Mouse (Mus musculus): Measurements from ENCODE around the gene Gm10392. TPM values are rescaled to one million over a fixed set of nuclear protein-coding genes. Genes with fewer than 3 reads are reported as not detected.
A peak's percentile ranks its signal among the peaks of the same experiment; 100 is the strongest.
"Not testable (repeated sequence)": the region's sequence is repeated elsewhere in the genome, so short reads cannot be mapped to it uniquely, and the experiment has no call there.

Gm10392 gene
- polyA plus RNA-seq (2015; fragmentation: Nextera tagmentation; extraction: Ambion mirVana), result 0.22 and 0.26 TPM in 2 replicates

DNA sequence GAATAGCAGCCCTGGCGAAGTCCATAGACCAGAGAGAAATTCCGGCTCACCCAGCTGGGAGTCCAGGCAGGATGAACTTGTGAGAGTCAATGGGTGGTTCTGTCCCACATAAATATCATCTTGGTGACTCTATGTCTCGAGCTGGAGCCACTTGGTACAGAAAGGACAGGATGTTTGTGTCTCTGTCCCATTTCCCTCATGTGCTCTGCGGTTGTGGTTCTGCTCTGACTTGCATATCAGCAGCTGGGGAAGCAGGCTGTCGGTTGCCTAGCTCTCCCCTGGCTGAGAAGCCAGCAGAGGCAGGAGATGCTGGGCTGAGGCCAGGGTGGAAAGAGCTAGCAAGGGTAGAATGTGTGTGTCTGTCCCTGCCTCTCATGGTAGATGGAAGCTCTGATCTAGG, at the start of gene Gm10392:
Gene Gm10392 (minus strand): TSS at position 156 of the 400 bp plus-strand sequence.
- H3K4me1 ChIP-seq (ENCODE audit: control insufficient read depth, insufficient read depth, low read length), result peaks cover 13% of the 10 kb centered on the region
- H3K36me3 ChIP-seq (ENCODE audit: control insufficient read depth, insufficient read depth), result no peaks in the 10 kb centered on the region
- peaks cover 4% of the 10 kb centered on the region; the same call in 1 of the 2 replicates for H3K27me3 ChIP-seq (ENCODE audit: control insufficient read depth, insufficient read depth, low read length)
- no peaks in the 10 kb centered on the region for H3K9me3 ChIP-seq (replicated peaks; ENCODE audit: control insufficient read depth, low read length)
- peak within 1 kb of the TSS; percentile 59 for H3K27ac ChIP-seq (ENCODE audit: low read length)
- peak within 1 kb of the TSS; percentile 10; the same call in 1 of the 2 replicates for H3K4me2 ChIP-seq (ENCODE audit: low read depth, low read length)
- H3K9ac ChIP-seq (ENCODE audit: low read length), result no peak within 1 kb of the TSS; the same call in 1 of the 2 replicates
- WGBS, result 45% methylated on average over 5 of the region's 5 CpGs
- ATAC-seq (replicated peaks; ENCODE audit: extremely low read depth, insufficient read depth, low FRiP score), result no peak
- no peak within 1 kb of the TSS for H3K4me3 ChIP-seq (ENCODE audit: low read length)

DNA sequence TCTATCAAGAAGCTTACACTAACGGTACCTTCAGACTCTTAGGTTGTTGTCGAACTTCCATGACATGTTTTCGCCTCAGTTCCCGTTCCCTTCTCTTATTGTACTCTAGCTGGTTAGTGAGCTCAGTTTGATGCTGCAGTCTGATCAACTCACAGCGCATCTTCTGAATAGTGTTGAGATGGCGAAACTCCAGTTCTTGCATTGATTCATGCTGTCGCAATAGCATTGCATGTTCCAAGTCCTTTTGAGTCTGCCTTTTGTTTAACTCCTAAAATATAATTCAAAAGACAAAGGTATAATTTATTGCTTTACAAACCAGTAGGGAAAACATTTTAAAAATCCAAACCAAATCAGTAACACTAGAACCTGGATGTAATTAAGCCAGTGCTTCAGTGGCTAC, 26.3 kb upstream of the Gm10392 start:
- ATAC-seq (replicated peaks; ENCODE audit: extremely low read depth, insufficient read depth, low FRiP score), result no peak
- no peaks in the 10 kb centered on the region for H3K27me3 ChIP-seq (ENCODE audit: control insufficient read depth, insufficient read depth, low read length)
- no peak overlapping the region for H3K4me3 ChIP-seq (ENCODE audit: low read length)
- no peak overlapping the region for H3K27ac ChIP-seq (ENCODE audit: low read length)
- H3K9ac ChIP-seq (ENCODE audit: low read length), result no peak overlapping the region
- H3K4me2 ChIP-seq (ENCODE audit: low read depth, low read length), result no peak overlapping the region
- H3K36me3 ChIP-seq (ENCODE audit: control insufficient read depth, insufficient read depth), result peaks cover 49% of the 10 kb centered on the region
- WGBS, result 93% methylated on average over 7 of the region's 7 CpGs
- no peaks in the 10 kb centered on the region for H3K9me3 ChIP-seq (replicated peaks; ENCODE audit: control insufficient read depth, low read length)
- no peaks in the 10 kb centered on the region for H3K4me1 ChIP-seq (ENCODE audit: control insufficient read depth, insufficient read depth, low read length)

DNA sequence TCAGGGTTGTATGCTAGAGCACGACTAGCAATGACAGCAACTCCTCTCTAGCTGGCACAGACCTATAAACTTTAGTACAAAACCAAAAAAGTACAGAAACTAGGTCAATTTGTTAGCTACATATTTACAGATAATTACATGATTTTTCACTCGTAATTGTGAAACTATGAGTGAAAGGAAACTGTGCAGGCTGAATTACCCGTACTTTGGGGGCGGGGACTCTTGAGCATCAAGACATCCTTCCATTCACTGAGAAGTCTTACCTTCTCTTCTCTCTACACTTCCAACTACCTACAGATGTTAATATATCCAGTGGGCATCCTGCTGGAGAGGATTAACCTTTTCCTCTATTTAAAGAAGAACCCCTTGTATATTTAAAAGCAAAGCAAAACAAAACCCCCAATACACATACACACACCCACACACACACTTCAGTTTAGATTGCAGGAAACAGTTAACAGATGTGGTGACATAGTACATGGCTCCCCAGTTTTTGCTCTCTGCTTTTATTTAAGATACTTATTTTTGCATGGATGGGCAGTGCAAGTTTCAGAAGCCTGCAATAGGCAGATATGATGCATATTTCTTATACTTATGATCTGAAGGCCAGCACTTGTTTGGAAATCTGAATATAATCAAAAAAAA, 13.3 kb upstream of the Gm10392 start:
- Histone ChIP-seq H3K9me3 (replicated peaks; ENCODE audit: control insufficient read depth, low read length) (no peaks in the 10 kb centered on the region), H3K27me3 (ENCODE audit: control insufficient read depth, insufficient read depth, low read length) (no peaks in the 10 kb centered on the region), H3K9ac (ENCODE audit: low read length) (no peak overlapping the region), H3K4me1 (ENCODE audit: control insufficient read depth, insufficient read depth, low read length) (no peaks in the 10 kb centered on the region), H3K27ac (ENCODE audit: low read length) (no peak overlapping the region), H3K4me2 (ENCODE audit: low read depth, low read length) (no peak overlapping the region), H3K4me3 (ENCODE audit: low read length) (no peak overlapping the region), H3K36me3 (ENCODE audit: control insufficient read depth, insufficient read depth) (peaks cover 4% of the 10 kb centered on the region; the same call in 1 of the 2 replicates)
- no peak for ATAC-seq (replicated peaks; ENCODE audit: extremely low read depth, insufficient read depth, low FRiP score)
- 82% methylated on average over 4 of the region's 4 CpGs for WGBS

DNA sequence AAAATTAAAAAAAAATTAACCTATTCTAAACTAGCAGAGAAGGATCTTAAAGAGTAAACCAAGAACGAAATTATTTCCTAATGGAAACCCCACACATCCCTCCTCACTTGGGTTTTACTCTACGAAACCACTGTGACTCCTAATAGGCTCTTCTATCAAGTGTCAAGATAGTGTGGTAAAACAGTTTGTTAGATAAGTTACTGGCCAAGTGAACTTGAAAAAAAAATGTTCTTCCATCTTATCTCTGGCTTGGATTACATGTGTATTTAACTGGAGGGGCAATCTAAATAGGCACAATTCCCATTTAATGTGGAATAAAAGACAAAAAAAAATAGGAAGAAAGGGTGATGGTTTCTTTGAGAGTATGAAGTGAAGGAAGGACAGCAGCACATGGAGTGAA, 11.9 kb upstream of the Gm10392 start:
- 71% methylated on average over 2 of the region's 2 CpGs for WGBS
- no peaks in the 10 kb centered on the region for H3K27me3 ChIP-seq (ENCODE audit: control insufficient read depth, insufficient read depth, low read length)
- H3K4me3 ChIP-seq (ENCODE audit: low read length), result no peak overlapping the region
- no peaks in the 10 kb centered on the region for H3K4me1 ChIP-seq (ENCODE audit: control insufficient read depth, insufficient read depth, low read length)
- H3K9ac ChIP-seq (ENCODE audit: low read length), result no peak overlapping the region
- H3K27ac ChIP-seq (ENCODE audit: low read length), result no peak overlapping the region
- H3K36me3 ChIP-seq (ENCODE audit: control insufficient read depth, insufficient read depth), result peaks cover 4% of the 10 kb centered on the region; the same call in 1 of the 2 replicates
- no peak overlapping the region for H3K4me2 ChIP-seq (ENCODE audit: low read depth, low read length)
- H3K9me3 ChIP-seq (replicated peaks; ENCODE audit: control insufficient read depth, low read length), result 0 out of 2 replicates have a peak, but pooled peaks cover under 1% of the 10 kb centered on the region
- no peak for ATAC-seq (replicated peaks; ENCODE audit: extremely low read depth, insufficient read depth, low FRiP score)

DNA sequence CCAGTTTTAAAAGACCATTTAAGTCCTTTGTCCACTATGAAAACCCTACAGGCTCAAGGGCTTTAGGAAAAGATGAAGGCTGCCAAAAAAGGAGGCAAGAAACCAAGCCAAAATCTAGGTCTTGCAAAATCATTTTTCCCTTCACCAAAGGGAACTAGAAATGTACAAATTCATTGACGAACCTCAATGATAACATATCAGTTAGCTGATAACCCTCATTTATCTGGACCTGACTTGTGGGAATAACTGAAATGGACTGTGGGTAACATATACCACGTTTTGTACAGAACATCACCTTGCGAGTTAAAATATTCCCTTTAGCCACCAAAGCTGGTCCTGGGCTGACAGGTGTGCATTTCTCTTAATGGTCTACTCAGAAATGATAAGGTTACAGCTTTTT, 10.6 kb upstream of the Gm10392 start:
- Histone ChIP-seq H3K4me3 (ENCODE audit: low read length) (no peak overlapping the region), H3K9me3 (replicated peaks; ENCODE audit: control insufficient read depth, low read length) (0 out of 2 replicates have a peak, but pooled peaks cover 3% of the 10 kb centered on the region), H3K4me2 (ENCODE audit: low read depth, low read length) (no peak overlapping the region), H3K4me1 (ENCODE audit: control insufficient read depth, insufficient read depth, low read length) (no peaks in the 10 kb centered on the region), H3K27me3 (ENCODE audit: control insufficient read depth, insufficient read depth, low read length) (no peaks in the 10 kb centered on the region), H3K27ac (ENCODE audit: low read length) (no peak overlapping the region), H3K9ac (ENCODE audit: low read length) (no peak overlapping the region), H3K36me3 (ENCODE audit: control insufficient read depth, insufficient read depth) (peaks cover 4% of the 10 kb centered on the region; the same call in 1 of the 2 replicates)
- 71% methylated on average over 3 of the region's 3 CpGs for WGBS
- ATAC-seq (replicated peaks; ENCODE audit: extremely low read depth, insufficient read depth, low FRiP score), result no peak

DNA sequence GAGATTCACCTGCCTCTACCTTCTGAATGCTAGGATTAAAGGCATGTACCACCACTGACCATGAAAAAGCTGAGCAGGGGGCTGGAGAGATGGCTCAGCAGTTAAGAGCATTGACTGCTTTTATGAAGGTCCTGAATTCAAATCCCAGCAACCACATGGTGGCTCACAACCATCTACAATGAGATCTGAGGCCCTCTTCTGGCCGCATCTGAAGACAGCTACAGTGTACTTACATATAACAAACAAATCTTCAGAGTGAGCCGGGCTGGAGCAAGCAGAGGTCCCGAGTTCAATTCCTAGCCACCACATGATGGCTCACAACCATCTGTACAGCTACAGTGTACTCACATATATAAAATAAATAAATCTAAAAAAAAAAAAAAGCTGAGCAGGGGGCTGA, 9.4 kb upstream of the Gm10392 start:
- not testable (repeated sequence) for ATAC-seq (replicated peaks; ENCODE audit: extremely low read depth, insufficient read depth, low FRiP score); H3K4me2 ChIP-seq (ENCODE audit: low read depth, low read length); H3K9ac ChIP-seq (ENCODE audit: low read length); H3K27ac ChIP-seq (ENCODE audit: low read length); H3K27me3 ChIP-seq (ENCODE audit: control insufficient read depth, insufficient read depth, low read length); H3K9me3 ChIP-seq (replicated peaks; ENCODE audit: control insufficient read depth, low read length); H3K4me1 ChIP-seq (ENCODE audit: control insufficient read depth, insufficient read depth, low read length); H3K36me3 ChIP-seq (ENCODE audit: control insufficient read depth, insufficient read depth); H3K4me3 ChIP-seq (ENCODE audit: low read length)
- WGBS, result 81% methylated on average over 3 of the region's 3 CpGs

DNA sequence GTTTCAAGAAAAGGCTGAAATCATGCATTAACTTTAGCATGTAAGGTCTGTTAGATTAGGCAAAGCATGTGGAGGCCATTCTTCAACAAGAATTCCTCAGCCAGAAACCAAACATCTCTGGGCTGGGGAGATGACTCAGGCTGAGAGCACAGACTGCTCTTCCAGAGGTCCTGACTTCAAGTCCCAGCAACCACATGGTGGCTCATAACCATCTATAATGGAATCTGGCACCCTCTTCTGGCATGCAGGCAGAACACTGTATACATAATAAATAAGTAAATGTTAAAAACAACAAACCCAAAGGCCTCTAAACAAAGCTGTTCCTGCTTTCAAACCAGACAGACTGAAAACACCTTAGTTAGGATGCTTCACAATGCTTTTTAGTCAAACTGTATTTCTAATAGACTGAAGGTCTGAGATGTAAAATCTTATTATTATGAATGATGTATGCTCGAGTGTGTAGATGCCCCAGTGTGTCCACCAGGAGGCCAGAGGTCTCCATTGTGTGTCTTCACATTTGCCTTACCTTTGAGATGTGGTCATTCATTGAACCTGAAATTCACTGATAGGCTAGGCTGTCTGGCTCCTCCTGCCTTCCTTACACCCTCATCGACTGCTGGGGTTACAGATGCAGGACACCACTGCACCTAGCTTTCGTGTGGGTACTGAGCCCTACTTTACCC, 6.9 kb upstream of the Gm10392 start:
- 72% methylated on average over 3 of the region's 3 CpGs for WGBS
- no peak overlapping the region for H3K9ac ChIP-seq (ENCODE audit: low read length)

DNA sequence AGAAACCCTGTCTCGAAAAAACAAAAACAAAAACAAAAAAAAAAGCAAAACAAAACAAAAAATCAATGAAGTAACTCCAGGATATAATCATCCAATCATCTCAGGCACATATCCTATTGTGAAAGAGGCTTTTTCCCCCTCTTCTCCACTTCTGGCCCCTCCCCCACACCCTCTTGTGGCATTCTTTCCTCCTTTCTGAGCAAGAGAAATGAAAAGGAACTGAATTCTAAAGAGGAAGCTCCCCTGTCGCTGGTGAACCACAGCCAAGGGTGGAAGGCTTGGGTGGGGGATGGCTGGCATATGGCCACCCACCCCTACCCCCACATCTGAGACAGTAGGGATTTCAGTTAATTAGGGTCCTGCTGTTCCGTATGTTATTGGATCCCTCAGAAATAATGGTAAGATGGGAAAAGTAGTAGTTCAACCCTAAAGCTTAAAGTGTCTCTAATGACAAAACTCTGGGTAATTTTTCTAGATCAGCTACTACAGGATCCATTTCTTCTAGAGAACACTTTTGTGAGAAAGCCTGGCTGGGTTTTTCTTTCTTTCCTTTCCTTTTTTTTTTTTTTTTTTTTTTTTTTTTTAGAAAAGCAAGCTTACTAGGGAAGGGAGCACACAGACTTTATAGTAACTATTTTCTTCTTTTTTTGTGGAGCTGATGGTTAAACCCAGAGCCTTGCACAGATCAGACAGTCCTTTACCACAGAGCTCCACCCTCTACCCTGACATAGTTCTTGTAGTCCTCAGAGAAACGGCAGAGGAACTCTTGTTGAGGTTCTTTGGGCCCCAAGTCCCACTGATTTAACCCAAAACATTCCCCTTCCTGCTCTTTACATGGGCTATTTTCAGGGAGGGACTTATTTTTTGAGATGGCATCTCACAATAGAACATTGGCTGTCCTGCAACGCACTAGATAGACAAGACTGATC, 1.9 kb upstream of the Gm10392 start:
- Histone ChIP-seq H3K9ac (ENCODE audit: low read length) (no peak overlapping the region), H3K4me2 (ENCODE audit: low read depth, low read length) (no peak overlapping the region), H3K27ac (ENCODE audit: low read length) (no peak overlapping the region), H3K4me1 (ENCODE audit: control insufficient read depth, insufficient read depth, low read length) (peaks cover 2% of the 10 kb centered on the region; the same call in 1 of the 2 replicates), H3K36me3 (ENCODE audit: control insufficient read depth, insufficient read depth) (no peaks in the 10 kb centered on the region), H3K9me3 (replicated peaks; ENCODE audit: control insufficient read depth, low read length) (0 out of 2 replicates have a peak, but pooled peaks cover 2% of the 10 kb centered on the region), H3K4me3 (ENCODE audit: low read length) (no peak overlapping the region), H3K27me3 (ENCODE audit: control insufficient read depth, insufficient read depth, low read length) (peaks cover 4% of the 10 kb centered on the region; the same call in 1 of the 2 replicates)
- no peak for ATAC-seq (replicated peaks; ENCODE audit: extremely low read depth, insufficient read depth, low FRiP score)
- WGBS, result 50% methylated on average over 5 of the region's 5 CpGs

More for the DNA sequence above, 6.9 kb upstream of the Gm10392 start:
- no peaks in the 10 kb centered on the region for H3K4me1 ChIP-seq (ENCODE audit: control insufficient read depth, insufficient read depth, low read length)
- H3K27ac ChIP-seq (ENCODE audit: low read length), result no peak overlapping the region
- H3K4me3 ChIP-seq (ENCODE audit: low read length), result no peak overlapping the region
- no peak for ATAC-seq (replicated peaks; ENCODE audit: extremely low read depth, insufficient read depth, low FRiP score)
- H3K36me3 ChIP-seq (ENCODE audit: control insufficient read depth, insufficient read depth), result peaks cover 2% of the 10 kb centered on the region; the same call in 1 of the 2 replicates
- H3K27me3 ChIP-seq (ENCODE audit: control insufficient read depth, insufficient read depth, low read length), result no peaks in the 10 kb centered on the region
- H3K4me2 ChIP-seq (ENCODE audit: low read depth, low read length), result no peak overlapping the region
- H3K9me3 ChIP-seq (replicated peaks; ENCODE audit: control insufficient read depth, low read length), result 0 out of 2 replicates have a peak, but pooled peaks cover 3% of the 10 kb centered on the region
